Mouse (Mus musculus) olfactory bulb, adult 2 months (tissue): ENCODE measurements at regions not wholly inside any gene's neighbourhood (a gene's known extent, or its start where the extent isn't known, plus 50 kb on each side); places are given as distances from the start of the nearest gene placed in this dataset.

Experiments
- H3K27ac ChIP-seq: fragments of 200-500 bp; 2 replicates; pipeline ENCODE4 v1.5.1; 2012; ENCODE audit warnings: low read depth, low read length; ENCODE audit not compliant: insufficient read depth
- H3K4me1 ChIP-seq: fragments of 200-500 bp; 2 replicates; pipeline ENCODE4 v1.6.1; 2012; ENCODE audit warnings: low read length; ENCODE audit not compliant: control insufficient read depth, insufficient read depth
- H3K4me3 ChIP-seq: fragments of 200-500 bp; 2 replicates; pipeline ENCODE4 v1.5.1; 2012; ENCODE audit warnings: mild to moderate bottlenecking, low read depth, low read length, moderate library complexity; ENCODE audit not compliant: insufficient read depth
- CTCF ChIP-seq: fragments of 200-500 bp; IDR thresholded peaks from 2 replicates; pipeline ENCODE4 v1.5.1; 2012; ENCODE audit warnings: low read depth, mild to moderate bottlenecking, low read length, moderate library complexity; ENCODE audit not compliant: insufficient read depth
- POLR2A ChIP-seq: fragments of 200-500 bp; IDR thresholded peaks from 2 replicates; pipeline ENCODE4 v1.6.1; 2012; ENCODE audit warnings: mild to moderate bottlenecking, low read depth, low read length, moderate library complexity; ENCODE audit not compliant: insufficient read depth
- WGBS: fragments of 180-500 bp; shearing (Covaris S2); methylation state at CpG from one replicate; pipeline ENCODE4 v1.1.7; 2018; 5-methylcytosine and 5-hydroxymethylcytosine counted together

DNA sequence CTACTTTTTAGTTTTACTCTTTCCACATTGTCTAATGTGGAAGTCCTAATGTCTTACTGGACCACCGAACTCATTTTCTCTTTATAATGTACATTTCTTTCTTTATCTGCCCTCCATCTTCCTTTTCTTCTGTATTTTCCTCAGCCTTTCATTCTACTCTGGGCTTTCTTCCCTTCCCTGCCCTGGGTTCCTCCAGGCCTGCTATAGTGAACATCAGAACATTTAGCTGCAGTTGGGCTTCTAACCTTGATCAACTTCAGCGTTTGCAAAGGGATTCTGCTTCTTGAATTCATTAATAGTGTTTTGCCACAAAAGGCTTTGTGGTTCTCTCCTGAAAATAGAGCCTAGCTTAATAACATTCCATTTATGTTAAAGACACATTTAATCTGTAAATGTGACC is 342.5 kb upstream of the Tmem161b start:
- H3K4me3 ChIP-seq = no peak overlapping the region
- H3K27ac ChIP-seq = no peak overlapping the region
- H3K4me1 ChIP-seq = no peaks in the 10 kb centered on the region
- WGBS = 49% methylated on average over 2 of the region's 2 CpGs
- no peak for TF ChIP-seq CTCF
- no peak for TF ChIP-seq POLR2A

DNA sequence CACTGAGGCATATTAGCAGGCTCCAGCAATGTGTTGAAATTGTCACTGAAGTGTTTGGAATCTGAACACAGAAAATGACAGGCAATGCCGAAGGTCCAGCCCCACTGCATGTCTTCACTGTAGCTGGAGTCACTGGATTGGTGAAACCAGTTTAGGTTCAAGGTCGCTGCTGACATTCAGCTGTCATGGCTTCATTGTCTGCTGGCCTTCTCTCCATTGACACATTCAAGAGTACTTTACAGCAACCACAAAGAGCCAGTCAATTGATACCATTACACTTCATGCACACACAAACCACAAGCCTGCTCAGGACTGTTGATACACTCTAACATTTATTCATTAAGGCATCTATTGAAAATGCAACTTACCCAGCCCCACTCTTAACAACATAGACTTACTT is 341.8 kb upstream of the Tmem161b start:
- no peak overlapping the region for H3K4me3 ChIP-seq
- WGBS = 47% methylated on average over 2 of the region's 2 CpGs
- no peak overlapping the region for H3K27ac ChIP-seq
- H3K4me1 ChIP-seq = no peaks in the 10 kb centered on the region
- TF ChIP-seq POLR2A (no peak), CTCF (no peak)

DNA sequence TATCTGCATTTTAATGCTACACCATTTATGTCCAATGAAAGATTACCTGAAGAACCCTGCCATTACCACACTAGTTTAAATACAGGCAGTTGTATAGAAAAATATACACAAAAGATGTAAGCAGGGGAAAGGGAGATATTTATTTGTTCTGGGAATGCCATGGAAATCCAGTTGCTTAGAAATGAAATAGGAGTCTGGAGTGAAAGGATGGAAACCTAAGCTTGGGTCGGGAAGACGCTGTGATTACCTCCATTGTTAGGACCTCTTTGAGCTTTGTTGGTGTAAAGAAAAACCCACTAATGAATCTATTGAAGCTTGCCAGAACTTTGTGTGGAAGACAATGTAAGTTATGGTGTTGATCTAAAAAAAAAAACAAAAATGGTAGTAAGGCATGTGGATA is 341.3 kb upstream of the Tmem161b start:
- Histone ChIP-seq H3K4me3 (no peak overlapping the region), H3K4me1 (no peaks in the 10 kb centered on the region), H3K27ac (no peak overlapping the region)
- TF ChIP-seq CTCF (no peak), POLR2A (no peak)
- whole genome bisulfite sequencing = 79% methylated on average over 2 of the region's 2 CpGs

DNA sequence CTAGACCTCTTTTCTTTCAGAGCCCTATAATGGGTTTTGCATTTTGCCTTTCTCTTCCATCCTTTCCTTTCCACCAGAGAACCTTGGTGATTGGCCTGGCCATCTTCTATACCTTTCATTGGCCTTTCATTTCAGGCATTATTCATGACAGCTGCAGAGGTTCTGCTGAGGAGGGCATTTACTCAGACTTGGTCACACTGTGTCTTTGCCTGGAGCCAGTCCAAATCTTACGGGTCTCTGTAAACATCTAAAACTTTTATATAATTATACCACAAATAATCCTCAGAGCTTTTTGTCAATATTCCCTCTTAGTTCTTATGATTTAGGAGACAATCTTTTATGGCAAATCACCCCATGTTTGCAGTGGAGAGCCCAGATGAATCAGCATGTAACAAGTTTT is 339.3 kb upstream of the Tmem161b start:
- Histone ChIP-seq H3K4me1 (no peaks in the 10 kb centered on the region), H3K4me3 (no peak overlapping the region), H3K27ac (no peak overlapping the region)
- TF ChIP-seq CTCF (no peak), POLR2A (no peak)
- 63% methylated on average over 1 of the region's 1 CpGs for WGBS

DNA sequence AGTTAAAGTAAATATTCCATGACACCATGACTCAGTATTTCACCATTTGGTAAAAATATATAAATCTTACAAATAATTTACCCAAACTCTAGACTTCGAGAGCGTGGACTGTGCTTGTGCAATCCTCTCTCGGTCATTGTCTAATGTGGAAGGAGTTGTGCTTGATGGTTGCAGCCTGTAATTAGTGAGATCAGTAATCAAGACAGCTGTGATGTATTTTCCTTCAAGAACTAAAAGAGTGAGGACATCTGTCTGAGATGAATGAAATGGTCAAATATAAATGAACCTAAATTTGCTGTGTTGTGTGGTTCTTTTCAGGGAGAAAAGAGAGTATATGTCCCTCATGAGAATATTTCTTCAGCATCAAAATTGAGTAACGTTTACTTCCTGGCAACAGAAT is 338.3 kb upstream of the Tmem161b start:
- whole genome bisulfite sequencing = 67% methylated on average over 4 of the region's 4 CpGs
- Histone ChIP-seq H3K27ac (no peak overlapping the region), H3K4me1 (no peaks in the 10 kb centered on the region), H3K4me3 (no peak overlapping the region)
- TF ChIP-seq CTCF (no peak), POLR2A (no peak)

DNA sequence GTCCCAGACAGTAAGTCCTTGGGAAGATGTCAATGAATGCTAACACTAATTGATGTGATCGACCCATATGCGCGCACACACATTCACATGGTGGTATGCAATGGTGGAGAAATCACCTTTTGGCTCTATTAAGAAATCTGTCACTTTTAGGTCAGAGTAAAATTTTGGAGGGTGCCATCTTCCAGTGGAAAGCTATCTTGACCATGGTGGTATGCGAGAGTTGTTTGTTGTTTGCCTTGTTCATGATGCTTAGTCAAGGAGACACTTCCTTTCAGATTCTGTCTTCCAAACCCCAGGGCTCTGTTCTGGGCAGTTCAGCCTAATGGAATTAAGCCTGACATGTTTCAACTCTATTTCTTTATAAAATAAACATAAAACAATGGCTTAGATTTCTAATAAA is 337.9 kb upstream of the Tmem161b start:
- H3K4me1 ChIP-seq = no peaks in the 10 kb centered on the region
- no peak overlapping the region for H3K27ac ChIP-seq
- TF ChIP-seq POLR2A = no peak
- TF ChIP-seq CTCF = no peak
- H3K4me3 ChIP-seq = no peak overlapping the region
- WGBS = 79% methylated on average over 4 of the region's 4 CpGs

DNA sequence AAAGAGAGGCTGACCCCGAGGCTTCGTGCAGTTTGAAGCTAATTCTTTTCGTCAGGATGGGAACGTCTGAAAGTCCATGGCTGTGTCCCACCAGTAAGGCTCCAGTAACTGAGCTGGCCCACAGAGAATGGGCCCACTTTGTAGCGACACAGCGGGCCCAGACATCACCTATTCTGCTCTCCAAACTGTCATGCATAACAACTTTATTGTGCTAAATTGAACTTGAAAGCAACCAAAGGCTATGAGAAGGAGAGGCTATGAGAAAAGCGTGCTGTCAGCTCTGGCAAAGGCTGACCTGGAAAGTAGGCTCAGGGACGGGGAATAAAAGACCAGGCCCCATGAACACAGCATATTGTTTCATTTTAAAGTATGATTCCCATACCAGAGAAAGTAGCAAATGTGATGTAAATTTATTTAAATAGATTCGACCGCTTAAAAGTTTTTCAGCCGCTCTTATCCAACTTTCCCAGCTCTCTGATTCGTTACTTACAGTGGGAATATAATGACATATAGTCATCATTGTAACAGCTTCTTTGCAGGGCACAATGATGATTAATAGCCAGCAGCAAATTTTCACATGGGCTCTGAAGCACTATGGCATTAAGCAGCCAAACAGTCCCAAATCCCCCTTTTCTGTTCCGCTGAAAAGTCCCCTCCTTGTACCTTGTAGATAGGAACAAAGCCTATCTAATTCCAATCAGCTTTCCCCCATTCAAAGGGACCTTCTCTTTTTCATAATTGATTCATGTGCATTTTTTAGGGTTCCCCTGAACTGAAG is 337.1 kb upstream of the Tmem161b start:
- WGBS = 68% methylated on average over 13 of the region's 13 CpGs
- H3K4me1 ChIP-seq = no peaks in the 10 kb centered on the region
- no peak for TF ChIP-seq POLR2A
- TF ChIP-seq CTCF = no peak
- no peak overlapping the region for H3K4me3 ChIP-seq
- H3K27ac ChIP-seq = no peak overlapping the region

DNA sequence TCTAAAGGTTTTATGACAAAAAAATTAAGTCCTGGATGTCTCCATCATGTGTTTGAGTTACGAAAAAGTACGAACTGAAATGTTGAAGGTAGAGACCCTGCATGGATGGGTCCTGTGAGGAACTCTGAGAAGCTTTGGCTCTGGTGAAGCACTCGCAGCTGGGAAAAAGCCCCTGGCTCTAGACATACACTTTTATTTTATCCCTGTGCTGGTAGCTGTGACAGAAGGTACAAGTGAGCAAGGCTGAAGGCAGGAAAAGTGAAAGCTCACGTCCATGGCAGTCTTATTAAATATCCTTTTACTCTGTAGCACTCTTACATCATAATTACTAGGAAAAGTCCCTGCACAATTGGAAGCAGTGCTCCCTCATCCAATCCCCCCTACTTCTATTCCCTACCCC is 336.4 kb upstream of the Tmem161b start:
- H3K4me1 ChIP-seq = no peaks in the 10 kb centered on the region
- H3K27ac ChIP-seq = no peak overlapping the region
- WGBS = 59% methylated on average over 4 of the region's 4 CpGs
- TF ChIP-seq POLR2A (no peak), CTCF (no peak)
- no peak overlapping the region for H3K4me3 ChIP-seq

DNA sequence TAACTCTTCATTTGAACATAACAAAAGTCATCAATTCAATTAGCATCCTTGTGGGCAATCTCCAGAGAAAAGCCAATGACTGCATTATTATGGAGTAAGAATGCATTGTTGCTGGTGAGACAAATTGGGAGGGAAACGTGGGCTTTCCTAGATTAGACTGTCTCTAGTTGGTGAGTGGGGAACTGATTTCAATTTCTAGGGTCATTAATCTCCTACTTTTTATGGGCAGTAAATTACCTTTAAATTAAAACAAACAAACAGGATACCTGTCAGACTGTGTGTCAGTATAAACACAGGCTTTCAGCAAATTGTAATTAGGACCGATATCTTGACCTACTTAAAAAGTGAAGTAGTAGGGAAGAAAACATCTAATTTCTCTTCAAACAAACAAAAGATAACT is 307.4 kb upstream of the Tmem161b start:
- Histone ChIP-seq H3K4me3 (no peak overlapping the region), H3K27ac (no peak overlapping the region), H3K4me1 (no peaks in the 10 kb centered on the region)
- WGBS = 48% methylated on average over 2 of the region's 2 CpGs
- no peak for TF ChIP-seq POLR2A
- no peak for TF ChIP-seq CTCF
